Mouse (Mus musculus): ENCODE measurements at regions not wholly inside any gene's neighbourhood (a gene's known extent, or its start where the extent isn't known, plus 50 kb on each side); places are given as distances from the start of the nearest gene placed in this dataset.

- no peaks in the 10 kb centered on the region for H3K4me1 ChIP-seq (ENCODE audit: control insufficient read depth, insufficient read depth, low read length)
- H3K27ac ChIP-seq (ENCODE audit: insufficient read depth, low read depth, low read length) = no peak overlapping the region
- no peak overlapping the region for H3K4me3 ChIP-seq (ENCODE audit: insufficient read depth, low read length)
- TF ChIP-seq POLR2A (IDR thresholded peaks at IDR 0.05; ENCODE audit: borderline replicate concordance, low read depth, low read length) = no peak
- TF ChIP-seq CTCF (IDR thresholded peaks at IDR 0.05; ENCODE audit: low read depth, low read length) = no peak
These were observed 1579.5 kb downstream of the 4930444P10Rik start for GRCm38 (mm10) chr1:14513662-14514061.

- H3K27ac ChIP-seq (ENCODE audit: insufficient read depth, low read depth, low read length) = no peak overlapping the region
- H3K4me1 ChIP-seq (ENCODE audit: control insufficient read depth, insufficient read depth, low read length) = no peaks in the 10 kb centered on the region
These were observed 1580.4 kb downstream of the 4930444P10Rik start for GRCm38 (mm10) chr1:14512481-14513285.

GRCm38 (mm10) chr1:14506831-14507690 lies 1586.1 kb downstream of the 4930444P10Rik start:
- TF ChIP-seq CTCF (IDR thresholded peaks at IDR 0.05; ENCODE audit: low read depth, low read length) (no peak), POLR2A (IDR thresholded peaks at IDR 0.05; ENCODE audit: borderline replicate concordance, low read depth, low read length) (no peak)
- no peak overlapping the region for H3K27ac ChIP-seq (ENCODE audit: insufficient read depth, low read depth, low read length)
- H3K4me1 ChIP-seq (ENCODE audit: control insufficient read depth, insufficient read depth, low read length) = no peaks in the 10 kb centered on the region
- H3K4me3 ChIP-seq (ENCODE audit: insufficient read depth, low read length) = no peak overlapping the region

More at GRCm38 (mm10) chr1:14512481-14513285, 1580.4 kb downstream of the 4930444P10Rik start:
- TF ChIP-seq CTCF (IDR thresholded peaks at IDR 0.05; ENCODE audit: low read depth, low read length) (no peak), POLR2A (IDR thresholded peaks at IDR 0.05; ENCODE audit: borderline replicate concordance, low read depth, low read length) (no peak)
- no peak overlapping the region for H3K4me3 ChIP-seq (ENCODE audit: insufficient read depth, low read length)

GRCm38 (mm10) chr1:14506201-14506830 lies 1586.8 kb downstream of the 4930444P10Rik start:
- no peaks in the 10 kb centered on the region for H3K4me1 ChIP-seq (ENCODE audit: control insufficient read depth, insufficient read depth, low read length)
- peak overlapping the region; percentile 46 for H3K4me3 ChIP-seq (ENCODE audit: insufficient read depth, low read length)
- TF ChIP-seq POLR2A (IDR thresholded peaks at IDR 0.05; ENCODE audit: borderline replicate concordance, low read depth, low read length) (no peak), CTCF (IDR thresholded peaks at IDR 0.05; ENCODE audit: low read depth, low read length) (no peak)
- no peak overlapping the region for H3K27ac ChIP-seq (ENCODE audit: insufficient read depth, low read depth, low read length)

- TF ChIP-seq POLR2A (IDR thresholded peaks at IDR 0.05; ENCODE audit: borderline replicate concordance, low read depth, low read length) (no peak), CTCF (IDR thresholded peaks at IDR 0.05; ENCODE audit: low read depth, low read length) (no peak)
- Histone ChIP-seq H3K27ac (ENCODE audit: insufficient read depth, low read depth, low read length) (no peak overlapping the region), H3K4me1 (ENCODE audit: control insufficient read depth, insufficient read depth, low read length) (no peaks in the 10 kb centered on the region), H3K4me3 (ENCODE audit: insufficient read depth, low read length) (no peak overlapping the region)
These were observed 1587.4 kb downstream of the 4930444P10Rik start for GRCm38 (mm10) chr1:14505741-14506140.

- peak overlapping the region; percentile 36 for H3K4me3 ChIP-seq (ENCODE audit: insufficient read depth, low read length)
- no peak for TF ChIP-seq POLR2A (IDR thresholded peaks at IDR 0.05; ENCODE audit: borderline replicate concordance, low read depth, low read length)
- no peak for TF ChIP-seq CTCF (IDR thresholded peaks at IDR 0.05; ENCODE audit: low read depth, low read length)
- no peak overlapping the region for H3K27ac ChIP-seq (ENCODE audit: insufficient read depth, low read depth, low read length)
- H3K4me1 ChIP-seq (ENCODE audit: control insufficient read depth, insufficient read depth, low read length) = no peaks in the 10 kb centered on the region
These were observed 1588.3 kb downstream of the 4930444P10Rik start for GRCm38 (mm10) chr1:14504767-14505343.

- H3K4me3 ChIP-seq (ENCODE audit: insufficient read depth, low read length) = peak overlapping the region; percentile 30; the same call in 1 of the 2 replicates
- H3K27ac ChIP-seq (ENCODE audit: insufficient read depth, low read depth, low read length) = no peak overlapping the region
- no peak for TF ChIP-seq CTCF (IDR thresholded peaks at IDR 0.05; ENCODE audit: low read depth, low read length)
- TF ChIP-seq POLR2A (IDR thresholded peaks at IDR 0.05; ENCODE audit: borderline replicate concordance, low read depth, low read length) = no peak
- H3K4me1 ChIP-seq (ENCODE audit: control insufficient read depth, insufficient read depth, low read length) = no peaks in the 10 kb centered on the region
These were observed 1589.0 kb downstream of the 4930444P10Rik start for GRCm38 (mm10) chr1:14503881-14504742.

GRCm38 (mm10) chr1:14503193-14503800 lies 1589.8 kb downstream of the 4930444P10Rik start:
- Histone ChIP-seq H3K27ac (ENCODE audit: insufficient read depth, low read depth, low read length) (no peak overlapping the region), H3K4me1 (ENCODE audit: control insufficient read depth, insufficient read depth, low read length) (no peaks in the 10 kb centered on the region), H3K4me3 (ENCODE audit: insufficient read depth, low read length) (no peak overlapping the region)
- TF ChIP-seq POLR2A (IDR thresholded peaks at IDR 0.05; ENCODE audit: borderline replicate concordance, low read depth, low read length) = no peak
- TF ChIP-seq CTCF (IDR thresholded peaks at IDR 0.05; ENCODE audit: low read depth, low read length) = no peak
